Mouse (Mus musculus) bone marrow macrophage, adult 2 months (primary cell): ENCODE results near the gene Eri3. TPM values are rescaled to one million over a fixed set of nuclear protein-coding genes. Genes with fewer than 3 reads are reported as not detected.

Experiments
- H3K27ac ChIP-seq: 2 replicates; pipeline ENCODE4 v1.5.1; 2012; ENCODE audit warnings: low read depth, low read length; ENCODE audit not compliant: insufficient read depth
- H3K4me1 ChIP-seq: 2 replicates; pipeline ENCODE4 v1.6.1; 2012; ENCODE audit warnings: low read length; ENCODE audit not compliant: control insufficient read depth, insufficient read depth
- H3K4me3 ChIP-seq: 2 replicates; pipeline ENCODE4 v1.5.1; 2012; ENCODE audit warnings: mild to moderate bottlenecking, low read length, moderate library complexity; ENCODE audit not compliant: insufficient read depth
- CTCF ChIP-seq: IDR thresholded peaks from 2 replicates; pipeline ENCODE4 v1.5.1; 2012; ENCODE audit warnings: low read depth, mild to moderate bottlenecking, low read length, moderate library complexity
- POLR2A ChIP-seq: IDR thresholded peaks from 2 replicates; pipeline ENCODE4 v1.6.1; 2012; ENCODE audit warnings: mild to moderate bottlenecking, low read depth, low read length, borderline replicate concordance
- polyA plus RNA-seq: library from polyadenylated mRNA; stranded (reverse); fragments of >200 nt; gene quantifications from 2 replicates; pipeline ENCODE4 v1.2.4, GENCODE M21; 2012; ENCODE audit not compliant: missing spikeins, insufficient read depth, insufficient read length

Eri3 gene
- polyA plus RNA-seq, 1 experiment: 50.9 TPM

- H3K27ac ChIP-seq: no peak overlapping the region
- no peak overlapping the region for H3K4me3 ChIP-seq
- H3K4me1 ChIP-seq: peaks cover 6% of the 10 kb centered on the region
- no peak for TF ChIP-seq CTCF
- no peak for TF ChIP-seq POLR2A
These were observed 10.7 kb upstream of the Eri3 start for GRCm38 (mm10) chr4:117539329-117539980.

GRCm38 (mm10) chr4:117540571-117540970 lies 9.6 kb upstream of the Eri3 start:
- Histone ChIP-seq H3K4me1 (peaks cover 13% of the 10 kb centered on the region), H3K4me3 (no peak overlapping the region), H3K27ac (no peak overlapping the region)
- no peak for TF ChIP-seq POLR2A
- TF ChIP-seq CTCF: no peak

GRCm38 (mm10) chr4:117545448-117545847 lies 4.7 kb upstream of the Eri3 start:
- Histone ChIP-seq H3K4me3 (no peak overlapping the region), H3K4me1 (peaks cover 17% of the 10 kb centered on the region), H3K27ac (peak overlapping the region; percentile 56)
- TF ChIP-seq POLR2A: no peak
- no peak for TF ChIP-seq CTCF

- Histone ChIP-seq H3K4me3 (no peak overlapping the region), H3K4me1 (peaks cover 20% of the 10 kb centered on the region), H3K27ac (no peak overlapping the region)
- TF ChIP-seq CTCF: no peak
- TF ChIP-seq POLR2A: no peak
These were observed 3.5 kb upstream of the Eri3 start for GRCm38 (mm10) chr4:117546616-117547015.

GRCm38 (mm10) chr4:117549576-117549975 lies 589 bp upstream of the Eri3 start:
- TF ChIP-seq POLR2A: no peak
- no peak for TF ChIP-seq CTCF
- H3K4me3 ChIP-seq: no peak overlapping the region
- H3K4me1 ChIP-seq: peaks cover 31% of the 10 kb centered on the region
- H3K27ac ChIP-seq: no peak overlapping the region

GRCm38 (mm10) chr4:117551144-117552000 lies 1.2 kb downstream of the Eri3 start:
- Histone ChIP-seq H3K4me3 (peak overlapping the region; percentile 80), H3K27ac (peak overlapping the region; percentile 42), H3K4me1 (peaks cover 22% of the 10 kb centered on the region)
- TF ChIP-seq POLR2A (no peak), CTCF (no peak)

GRCm38 (mm10) chr4:117555495-117555894 lies 5.3 kb downstream of the Eri3 start:
- TF ChIP-seq CTCF (no peak), POLR2A (no peak)
- no peak overlapping the region for H3K27ac ChIP-seq
- H3K4me1 ChIP-seq: peaks cover 26% of the 10 kb centered on the region
- no peak overlapping the region for H3K4me3 ChIP-seq

- Histone ChIP-seq H3K4me1 (peaks cover 26% of the 10 kb centered on the region), H3K27ac (no peak overlapping the region), H3K4me3 (no peak overlapping the region)
- no peak for TF ChIP-seq POLR2A
- TF ChIP-seq CTCF: no peak
These were observed 6.2 kb downstream of the Eri3 start for GRCm38 (mm10) chr4:117556372-117556771.

GRCm38 (mm10) chr4:117557068-117557645 lies 7.0 kb downstream of the Eri3 start:
- Histone ChIP-seq H3K4me3 (no peak overlapping the region), H3K4me1 (peaks cover 20% of the 10 kb centered on the region), H3K27ac (no peak overlapping the region)
- TF ChIP-seq CTCF (no peak), POLR2A (no peak)

- no peaks in the 10 kb centered on the region; the same call in 1 of the 2 replicates for H3K4me1 ChIP-seq
- no peak overlapping the region for H3K4me3 ChIP-seq
- TF ChIP-seq POLR2A (no peak), CTCF (no peak)
- no peak overlapping the region for H3K27ac ChIP-seq
These were observed 13.8 kb downstream of the Eri3 start for GRCm38 (mm10) chr4:117563967-117564366.
